Mouse (Mus musculus): ENCODE results near the gene Zbtb7a.

The Zbtb7a gene

GRCm38 (mm10) chr10:81139529-81139846 lies 4.5 kb downstream of the Zbtb7a start:
- DNase-seq = no peak

DNA sequence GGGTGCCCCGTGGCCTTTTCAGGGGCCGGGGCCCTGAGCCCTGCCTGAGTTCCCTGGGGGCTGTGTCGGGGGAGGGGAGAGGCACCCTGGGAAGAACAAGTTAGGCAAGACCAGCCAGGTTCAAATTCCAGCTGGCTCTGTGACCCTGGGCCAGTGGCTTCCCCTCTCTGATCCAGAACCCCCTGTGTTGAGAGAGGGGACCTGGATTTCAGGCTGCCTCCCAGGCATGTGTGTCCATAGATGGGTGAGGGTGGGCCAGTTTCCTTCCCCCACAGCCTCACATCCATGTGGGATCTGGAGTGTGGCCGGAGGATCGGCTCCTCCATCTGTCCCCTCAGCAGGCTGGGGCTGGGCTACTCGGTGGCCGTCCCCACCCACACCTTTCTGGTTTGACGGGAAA lies 5.0 kb downstream of the Zbtb7a start:
- DNase-seq = no peak

DNA sequence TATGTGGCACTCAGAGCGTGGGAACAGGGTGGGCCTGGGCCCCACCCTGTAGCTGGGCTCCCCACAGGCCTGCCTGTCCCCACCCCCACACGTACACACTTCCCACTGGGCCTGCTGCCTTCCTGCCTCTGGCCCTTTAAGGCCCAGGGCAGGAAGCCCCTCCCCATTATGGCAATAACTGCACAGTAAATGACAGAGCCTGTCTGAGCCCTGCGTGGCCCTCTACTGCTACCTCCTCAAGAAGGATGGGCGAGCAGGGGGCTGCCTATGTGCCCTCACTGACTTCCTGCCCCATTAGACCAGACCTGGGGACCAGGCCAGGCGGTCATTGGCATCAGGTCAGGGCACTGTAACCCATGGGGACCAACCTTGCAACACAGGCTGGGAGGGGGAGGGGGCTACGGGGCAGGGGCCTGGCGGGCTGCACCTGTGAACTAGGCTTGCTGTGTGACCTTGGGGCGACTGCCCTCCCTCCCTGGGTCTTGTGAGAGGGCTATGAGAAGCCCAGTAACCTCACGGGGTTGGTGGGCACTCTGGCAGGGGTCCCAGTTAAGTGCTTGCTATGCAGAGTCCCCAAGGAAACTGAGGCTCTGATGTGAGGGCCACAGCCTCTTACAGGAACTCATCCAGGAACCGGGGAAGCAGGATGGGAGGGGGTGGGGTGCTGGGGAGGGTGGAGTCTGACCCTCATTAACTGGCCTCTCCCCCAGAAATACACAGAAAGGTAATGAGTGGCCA lies 5.9 kb downstream of the Zbtb7a start:
- peak; percentile 56 to 73 for DNase-seq

- DNase-seq = no peak
Observed at GRCm38 (mm10) chr10:81141455-81142210, 6.6 kb downstream of the Zbtb7a start.

DNA sequence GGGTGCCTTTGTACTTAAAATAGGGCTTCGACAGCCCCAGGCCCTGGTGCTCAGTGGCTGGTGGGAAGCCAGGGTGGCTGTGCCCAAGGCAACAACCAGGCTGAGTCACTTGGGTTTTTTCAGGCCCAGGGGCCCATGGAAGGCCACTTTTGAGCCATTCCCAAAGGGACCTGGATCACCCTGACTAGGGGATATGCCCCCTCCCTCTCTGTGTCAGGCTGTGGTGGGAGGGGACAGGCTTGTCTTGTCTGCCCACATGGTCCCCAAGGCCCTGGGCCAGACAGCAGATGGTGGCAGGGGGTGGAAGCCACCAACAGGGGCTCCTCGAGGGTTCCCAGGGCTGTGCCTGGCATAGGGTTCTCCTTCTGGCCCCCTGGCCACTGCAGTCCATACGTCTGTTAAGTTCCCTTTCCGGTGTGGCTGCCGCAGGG lies 7.5 kb downstream of the Zbtb7a start:
- no peak for DNase-seq

DNA sequence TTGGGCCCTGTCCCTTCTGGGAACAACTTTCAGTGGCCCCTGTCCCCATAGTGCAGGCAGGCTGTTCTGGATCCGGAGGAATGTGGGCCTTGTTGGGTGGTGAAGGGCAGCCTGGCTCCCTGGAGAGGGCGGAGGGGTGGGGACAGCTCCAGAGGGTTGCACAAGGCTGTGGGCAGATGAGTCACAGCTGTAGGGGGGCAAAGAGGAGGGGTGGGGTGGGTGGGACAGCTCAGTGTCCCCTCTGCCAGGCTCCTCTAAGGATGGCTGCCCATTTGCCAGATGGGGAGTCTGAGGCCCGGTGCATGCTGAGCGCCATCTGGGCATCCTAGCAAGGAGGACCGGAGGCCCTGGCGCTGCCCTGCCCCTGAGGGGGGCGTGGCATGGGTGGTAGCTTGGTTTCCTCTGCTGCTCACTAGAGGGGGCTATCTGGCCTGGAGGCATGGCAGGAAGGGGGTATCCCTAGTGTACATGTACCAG lies 8.2 kb downstream of the Zbtb7a start:
- DNase-seq = peak; percentile 46 to 71

DNA sequence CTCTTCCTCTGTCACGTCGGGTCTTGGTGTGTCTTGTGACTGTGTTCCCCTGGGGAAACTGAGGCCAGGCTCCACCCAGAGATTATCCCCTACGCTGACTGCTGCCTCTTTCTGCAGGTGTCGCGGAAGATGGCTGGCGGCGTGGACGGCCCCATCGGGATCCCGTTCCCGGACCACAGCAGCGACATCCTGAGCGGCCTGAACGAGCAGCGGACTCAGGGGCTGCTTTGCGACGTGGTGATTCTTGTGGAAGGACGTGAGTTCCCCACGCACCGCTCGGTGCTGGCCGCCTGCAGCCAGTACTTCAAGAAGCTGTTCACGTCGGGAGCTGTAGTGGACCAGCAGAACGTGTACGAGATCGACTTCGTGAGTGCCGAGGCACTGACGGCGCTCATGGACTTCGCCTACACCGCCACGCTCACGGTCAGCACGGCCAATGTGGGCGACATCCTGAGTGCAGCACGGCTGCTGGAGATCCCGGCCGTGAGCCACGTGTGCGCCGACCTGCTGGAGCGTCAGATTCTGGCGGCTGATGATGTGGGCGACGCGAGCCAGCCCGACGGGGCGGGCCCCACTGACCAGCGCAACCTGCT lies 8.9 kb downstream of the Zbtb7a start:
- DNase-seq = no peak

DNA sequence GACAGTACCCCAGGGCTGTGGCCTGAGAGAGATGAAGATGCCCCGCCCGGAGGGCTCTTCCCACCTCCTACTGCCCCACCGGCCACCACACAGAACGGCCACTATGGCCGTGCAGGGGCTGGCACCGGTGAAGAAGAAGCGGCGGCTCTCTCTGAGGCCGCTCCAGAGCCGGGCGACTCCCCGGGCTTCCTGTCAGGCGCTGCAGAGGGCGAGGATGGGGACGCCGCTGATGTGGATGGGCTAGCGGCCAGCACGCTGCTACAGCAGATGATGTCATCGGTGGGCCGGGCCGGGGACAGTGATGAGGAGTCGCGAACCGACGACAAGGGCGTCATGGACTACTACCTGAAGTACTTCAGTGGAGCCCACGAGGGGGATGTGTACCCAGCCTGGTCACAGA lies 9.6 kb downstream of the Zbtb7a start:
- peak in 1 of 2 experiments; percentile 66 for DNase-seq

DNA sequence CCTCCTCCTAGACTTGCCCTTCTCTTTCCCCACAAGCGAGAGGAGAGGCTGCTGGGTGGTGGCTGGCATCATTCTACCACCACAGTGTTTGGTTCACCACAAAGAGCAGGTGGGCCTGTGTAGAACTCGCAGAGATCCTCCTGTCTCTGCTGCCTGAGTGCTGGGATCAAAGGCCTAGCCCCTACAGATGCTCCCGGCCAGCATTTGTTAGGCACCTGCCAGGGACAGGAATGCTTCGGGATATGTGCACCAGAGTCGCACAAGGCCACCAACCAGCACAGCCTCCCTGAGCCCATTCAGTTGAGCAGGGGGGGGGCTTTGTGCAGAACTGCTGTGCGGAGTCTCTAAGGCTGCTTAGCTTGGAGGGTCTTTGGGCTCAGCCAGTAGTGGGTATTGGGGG lies 10.3 kb downstream of the Zbtb7a start:
- no peak for DNase-seq

DNA sequence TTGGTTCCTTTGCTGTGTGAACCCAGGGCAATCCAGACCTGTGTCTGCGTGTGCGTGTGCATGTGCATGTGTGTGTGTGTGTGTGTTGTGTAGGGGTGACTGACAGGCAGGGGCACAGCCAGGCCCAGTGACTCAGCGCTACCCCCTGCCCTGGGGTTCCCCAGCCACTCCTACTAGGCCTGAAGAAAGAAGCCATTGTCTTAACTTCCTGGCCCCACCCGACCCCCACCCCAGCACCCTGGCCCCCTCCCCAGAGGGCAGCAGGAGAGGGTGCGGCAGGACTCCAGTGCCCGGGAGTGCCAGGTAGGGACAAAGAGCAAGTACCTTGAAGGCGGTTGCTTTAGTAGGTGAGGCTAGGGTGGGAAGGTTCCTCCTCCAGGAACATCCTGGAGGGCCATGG lies 10.8 kb downstream of the Zbtb7a start:
- no peak for DNase-seq

DNA sequence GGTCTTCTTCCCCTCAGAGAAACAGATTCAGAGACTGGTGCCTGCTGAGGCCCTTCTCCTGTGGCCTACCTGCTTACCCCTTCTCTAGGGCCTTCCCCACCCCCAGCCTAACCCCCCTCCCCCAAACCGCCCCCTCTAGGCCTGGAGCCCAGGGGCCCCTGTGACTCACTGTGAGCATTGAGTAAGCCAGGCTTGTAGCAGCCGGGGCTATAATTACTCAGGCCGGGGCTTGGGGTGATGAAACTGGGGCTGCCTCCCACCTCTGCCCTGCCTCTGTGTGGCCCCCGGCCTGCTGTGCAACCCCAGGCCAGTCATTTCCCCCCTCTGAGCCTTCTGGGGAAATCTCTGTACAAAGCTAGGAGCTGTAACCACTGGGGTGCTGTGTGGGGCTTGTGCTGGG lies 11.3 kb downstream of the Zbtb7a start:
- no peak for DNase-seq

- DNase-seq = peak in 1 of 2 experiments; percentile 27
Observed at GRCm38 (mm10) chr10:81151261-81151660, 16.2 kb downstream of the Zbtb7a start.

DNA sequence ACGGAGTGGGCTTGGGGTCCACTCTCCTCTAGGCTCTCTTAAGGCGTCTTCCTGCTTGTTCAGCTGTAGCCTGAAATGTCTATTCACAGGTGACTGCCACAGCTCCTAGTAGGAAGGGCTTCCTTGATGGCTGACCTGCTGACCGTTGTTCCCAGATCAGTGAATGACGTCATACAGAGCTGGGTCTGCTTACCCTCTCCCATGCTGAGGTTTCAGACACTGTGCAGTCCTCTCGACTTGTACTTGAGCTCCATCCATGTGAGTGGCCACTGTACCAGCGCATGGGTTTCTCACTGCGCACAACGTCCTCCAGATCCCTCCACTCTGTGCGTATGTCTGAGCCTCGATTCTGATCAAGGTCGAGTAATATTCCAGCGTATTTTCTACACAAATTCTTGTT lies 17.6 kb downstream of the Zbtb7a start:
- peak in 1 of 2 experiments; percentile 19 for DNase-seq

- no peak for DNase-seq
Observed at GRCm38 (mm10) chr10:81154313-81154712, 19.3 kb downstream of the Zbtb7a start.

- peak in 1 of 2 experiments; percentile 23 for DNase-seq
Observed at GRCm38 (mm10) chr10:81154736-81155135, 19.7 kb downstream of the Zbtb7a start.

- no peak for DNase-seq
Observed at GRCm38 (mm10) chr10:81161602-81162317, 26.7 kb downstream of the Zbtb7a start.

GRCm38 (mm10) chr10:81162318-81162652 lies 27.3 kb downstream of the Zbtb7a start:
- DNase-seq = no peak

- DNase-seq = no peak
Observed at GRCm38 (mm10) chr10:81165118-81165517, 30.1 kb downstream of the Zbtb7a start.

DNA sequence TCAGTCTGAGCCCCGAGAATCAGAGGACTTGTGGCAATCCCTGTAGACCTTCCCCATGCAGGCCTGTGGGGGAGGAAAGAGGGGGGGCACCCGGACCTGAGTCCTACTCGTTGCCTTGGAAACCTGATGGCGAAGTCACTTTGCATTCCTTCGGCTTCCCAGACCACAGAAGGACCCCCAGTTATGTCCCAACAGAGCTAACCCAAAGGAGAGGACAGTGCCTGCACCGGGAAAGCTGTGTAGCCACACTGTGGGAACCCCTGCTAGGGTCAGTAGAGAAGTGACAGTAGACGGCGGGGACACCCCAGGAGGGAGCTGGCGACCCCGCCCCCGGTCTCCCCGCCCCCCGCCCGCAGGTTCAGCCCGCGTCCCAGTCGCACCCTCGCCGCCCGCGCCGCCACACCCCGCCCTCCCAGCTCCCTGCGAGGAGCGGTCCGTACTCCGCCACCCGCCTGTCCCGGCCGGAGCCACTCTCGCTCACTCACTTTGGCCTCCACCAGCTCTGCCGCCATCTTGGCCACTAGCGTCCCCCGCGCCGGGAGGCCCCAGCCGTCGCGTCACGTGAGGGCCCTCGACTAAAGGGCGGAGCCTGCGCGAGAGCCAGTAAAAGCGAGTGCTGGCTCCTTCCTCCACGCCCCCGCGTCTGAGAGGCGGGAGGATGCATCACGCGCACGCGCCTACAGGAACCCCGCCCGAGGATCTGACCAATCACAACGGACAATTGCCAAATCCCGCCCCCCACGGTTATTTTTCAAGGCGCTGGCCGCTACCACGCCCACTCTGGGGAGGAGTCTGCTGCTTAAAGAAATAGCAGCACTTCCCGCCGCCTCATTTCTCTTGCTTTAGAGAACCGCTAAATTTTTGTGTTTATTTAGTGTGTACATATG lies 32.4 kb downstream of the Zbtb7a start, which contains the start of gene Pias4:
Gene Pias4 (minus strand): TSS at position 724 of the 887 bp plus-strand sequence.
- peak; percentile 100 for DNase-seq

- no peak for DNase-seq
Observed at GRCm38 (mm10) chr10:81168087-81168431, 33.0 kb downstream of the Zbtb7a start.

- DNase-seq = peak; percentile 89 to 90
Observed at GRCm38 (mm10) chr10:81168521-81169244, 33.7 kb downstream of the Zbtb7a start.
